Mouse (Mus musculus): Measurements from ENCODE around the gene Scarb1.

Scarb1 gene

DNA sequence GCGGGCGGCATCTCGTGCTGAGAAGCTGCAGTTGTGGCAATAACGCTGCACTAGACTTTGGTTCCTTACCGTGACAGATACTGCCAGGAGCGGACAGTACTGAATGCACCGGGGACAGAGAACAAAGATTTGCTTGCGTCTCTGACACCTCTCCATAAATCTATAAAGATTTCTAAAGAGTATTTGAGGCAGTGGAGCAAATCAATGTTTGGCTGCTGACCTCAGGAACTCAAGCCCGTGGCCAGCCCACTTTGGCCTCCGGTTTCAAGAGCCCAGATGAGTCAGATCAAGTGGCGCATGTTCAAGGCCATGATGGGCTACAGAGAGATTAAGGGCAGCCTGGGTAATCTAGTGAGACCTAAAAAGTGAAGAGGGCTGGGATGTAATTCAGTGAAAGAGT is 54.8 kb downstream of the Scarb1 start:
- DNase-seq (ENCODE audit: low read depth, low spot score), result no peak
- H3K27me3 ChIP-seq (ENCODE audit: control insufficient read depth, insufficient read depth, low read length, poor library complexity, severe bottlenecking), result no peaks in the 10 kb centered on the region
- H3K36me3 ChIP-seq (ENCODE audit: control insufficient read depth, insufficient read depth, low read length, poor library complexity, severe bottlenecking), result peaks cover 5% of the 10 kb centered on the region

GRCm38 (mm10) chr5:125283748-125284640 is 56.9 kb downstream of the Scarb1 start:
- no peak for DNase-seq (ENCODE audit: low read depth, low spot score)
- Histone ChIP-seq H3K27me3 (ENCODE audit: control insufficient read depth, insufficient read depth, low read length, poor library complexity, severe bottlenecking) (no peaks in the 10 kb centered on the region), H3K36me3 (ENCODE audit: control insufficient read depth, insufficient read depth, low read length, poor library complexity, severe bottlenecking) (peaks cover 5% of the 10 kb centered on the region)

- DNase-seq (ENCODE audit: low read depth, low spot score), result peak; percentile 17
- H3K27me3 ChIP-seq (ENCODE audit: control insufficient read depth, insufficient read depth, low read length, poor library complexity, severe bottlenecking), result no peaks in the 10 kb centered on the region
- no peaks in the 10 kb centered on the region for H3K36me3 ChIP-seq (ENCODE audit: control insufficient read depth, insufficient read depth, low read length, poor library complexity, severe bottlenecking)
These were observed 61.7 kb downstream of the Scarb1 start for GRCm38 (mm10) chr5:125279216-125279615.

- Histone ChIP-seq H3K36me3 (ENCODE audit: control insufficient read depth, insufficient read depth, low read length, poor library complexity, severe bottlenecking) (no peaks in the 10 kb centered on the region), H3K27me3 (ENCODE audit: control insufficient read depth, insufficient read depth, low read length, poor library complexity, severe bottlenecking) (no peaks in the 10 kb centered on the region)
- peak; percentile 56 for DNase-seq (ENCODE audit: low read depth, low spot score)
These were observed 62.6 kb downstream of the Scarb1 start for GRCm38 (mm10) chr5:125278314-125278713.

- no peak for DNase-seq (ENCODE audit: low read depth, low spot score)
- no peaks in the 10 kb centered on the region for H3K36me3 ChIP-seq (ENCODE audit: control insufficient read depth, insufficient read depth, low read length, poor library complexity, severe bottlenecking)
- H3K27me3 ChIP-seq (ENCODE audit: control insufficient read depth, insufficient read depth, low read length, poor library complexity, severe bottlenecking), result no peaks in the 10 kb centered on the region
These were observed 63.6 kb downstream of the Scarb1 start for GRCm38 (mm10) chr5:125277313-125277712.

DNA sequence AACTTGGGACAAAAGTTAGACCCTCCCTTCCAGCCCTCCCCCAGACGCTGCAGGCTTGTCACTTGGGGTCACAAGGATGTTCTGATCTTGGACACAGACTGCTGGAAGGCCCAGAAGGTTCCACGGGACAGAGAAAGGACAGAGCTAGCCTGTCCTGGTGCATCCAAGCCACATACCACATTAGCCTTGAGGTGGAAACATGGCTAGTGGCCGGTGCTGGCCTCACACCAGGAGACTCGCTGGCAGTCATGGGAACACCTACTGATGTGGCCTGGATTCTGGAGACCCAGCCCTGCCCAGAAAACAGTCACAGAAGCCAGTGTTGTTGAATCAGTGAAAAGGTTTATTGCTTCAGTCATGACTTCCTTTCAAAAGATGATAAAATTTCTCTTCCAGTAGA is 64.1 kb downstream of the Scarb1 start:
- no peak for DNase-seq (ENCODE audit: low read depth, low spot score)
- Histone ChIP-seq H3K36me3 (ENCODE audit: control insufficient read depth, insufficient read depth, low read length, poor library complexity, severe bottlenecking) (no peaks in the 10 kb centered on the region), H3K27me3 (ENCODE audit: control insufficient read depth, insufficient read depth, low read length, poor library complexity, severe bottlenecking) (no peaks in the 10 kb centered on the region)

DNA sequence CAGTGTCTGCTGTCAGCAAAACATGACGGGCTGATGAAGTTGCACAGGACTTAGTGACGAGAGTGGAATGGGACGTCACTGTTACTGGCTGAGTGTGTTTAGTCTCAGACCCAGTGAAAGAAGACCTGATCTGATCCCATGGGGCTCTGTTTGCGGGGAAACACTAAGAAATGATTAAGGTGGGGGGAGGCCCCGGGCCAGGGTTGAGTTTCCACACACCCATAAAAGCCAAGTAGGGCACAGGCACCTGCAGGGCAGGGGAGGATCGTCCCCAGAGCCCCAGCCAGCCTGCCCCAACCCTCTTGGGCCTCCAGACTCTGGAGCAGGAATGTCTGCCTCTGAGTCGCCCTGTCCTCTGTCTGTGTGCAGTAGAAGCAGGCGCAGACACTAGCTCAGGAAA is 65.6 kb downstream of the Scarb1 start:
- H3K36me3 ChIP-seq (ENCODE audit: control insufficient read depth, insufficient read depth, low read length, poor library complexity, severe bottlenecking), result no peaks in the 10 kb centered on the region
- peak; percentile 18 for DNase-seq (ENCODE audit: low read depth, low spot score)
- H3K27me3 ChIP-seq (ENCODE audit: control insufficient read depth, insufficient read depth, low read length, poor library complexity, severe bottlenecking), result no peaks in the 10 kb centered on the region

- no peaks in the 10 kb centered on the region for H3K36me3 ChIP-seq (ENCODE audit: control insufficient read depth, insufficient read depth, low read length, poor library complexity, severe bottlenecking)
- H3K27me3 ChIP-seq (ENCODE audit: control insufficient read depth, insufficient read depth, low read length, poor library complexity, severe bottlenecking), result no peaks in the 10 kb centered on the region
- DNase-seq (ENCODE audit: low read depth, low spot score), result no peak
These were observed 66.1 kb downstream of the Scarb1 start for GRCm38 (mm10) chr5:125274773-125275172.

GRCm38 (mm10) chr5:125274182-125274581 is 66.7 kb downstream of the Scarb1 start:
- Histone ChIP-seq H3K27me3 (ENCODE audit: control insufficient read depth, insufficient read depth, low read length, poor library complexity, severe bottlenecking) (no peaks in the 10 kb centered on the region), H3K36me3 (ENCODE audit: control insufficient read depth, insufficient read depth, low read length, poor library complexity, severe bottlenecking) (no peaks in the 10 kb centered on the region)
- no peak for DNase-seq (ENCODE audit: low read depth, low spot score)

- Histone ChIP-seq H3K27me3 (ENCODE audit: control insufficient read depth, insufficient read depth, low read length, poor library complexity, severe bottlenecking) (no peaks in the 10 kb centered on the region), H3K36me3 (ENCODE audit: control insufficient read depth, insufficient read depth, low read length, poor library complexity, severe bottlenecking) (no peaks in the 10 kb centered on the region)
- DNase-seq (ENCODE audit: low read depth, low spot score), result peak; percentile 77
These were observed 67.2 kb downstream of the Scarb1 start for GRCm38 (mm10) chr5:125273666-125274109.

DNA sequence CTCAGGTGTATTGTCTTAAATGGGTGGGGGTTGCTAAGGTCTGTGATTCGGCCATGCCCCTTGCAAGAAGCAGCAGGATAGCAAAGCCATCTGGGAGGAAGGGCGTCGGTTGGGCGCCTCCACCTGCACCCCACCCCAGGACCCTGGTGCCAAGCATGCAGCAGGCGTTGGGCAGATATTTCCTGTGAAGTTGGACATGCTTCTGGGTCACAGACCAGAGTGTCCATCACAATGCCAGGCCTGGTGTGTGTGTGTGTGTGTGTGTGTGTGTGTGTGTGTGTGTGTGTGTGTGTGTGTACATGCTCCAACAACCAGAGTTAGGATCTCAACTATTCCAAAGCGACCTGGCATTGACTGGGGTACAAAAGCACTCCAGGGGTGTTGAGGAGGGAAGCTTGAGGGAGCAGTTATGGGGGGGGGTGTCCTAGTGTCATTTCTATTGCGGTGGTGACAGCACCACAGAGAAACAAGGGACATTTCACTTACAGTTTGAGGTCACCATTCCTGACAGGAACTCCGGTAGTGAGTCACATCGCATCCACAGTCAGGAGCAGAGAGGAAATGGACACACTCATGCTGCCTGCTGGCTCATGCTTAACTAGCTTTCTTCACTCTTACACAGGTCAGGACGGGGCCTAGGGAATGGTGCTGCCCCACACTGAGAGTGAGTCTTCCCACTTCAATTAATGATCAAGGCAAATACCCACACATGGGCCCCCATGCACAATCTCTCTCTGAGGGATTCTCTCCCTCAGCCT is 68.5 kb downstream of the Scarb1 start:
- DNase-seq (ENCODE audit: low read depth, low spot score), result no peak
- no peaks in the 10 kb centered on the region for H3K27me3 ChIP-seq (ENCODE audit: control insufficient read depth, insufficient read depth, low read length, poor library complexity, severe bottlenecking)
- no peaks in the 10 kb centered on the region for H3K36me3 ChIP-seq (ENCODE audit: control insufficient read depth, insufficient read depth, low read length, poor library complexity, severe bottlenecking)

DNA sequence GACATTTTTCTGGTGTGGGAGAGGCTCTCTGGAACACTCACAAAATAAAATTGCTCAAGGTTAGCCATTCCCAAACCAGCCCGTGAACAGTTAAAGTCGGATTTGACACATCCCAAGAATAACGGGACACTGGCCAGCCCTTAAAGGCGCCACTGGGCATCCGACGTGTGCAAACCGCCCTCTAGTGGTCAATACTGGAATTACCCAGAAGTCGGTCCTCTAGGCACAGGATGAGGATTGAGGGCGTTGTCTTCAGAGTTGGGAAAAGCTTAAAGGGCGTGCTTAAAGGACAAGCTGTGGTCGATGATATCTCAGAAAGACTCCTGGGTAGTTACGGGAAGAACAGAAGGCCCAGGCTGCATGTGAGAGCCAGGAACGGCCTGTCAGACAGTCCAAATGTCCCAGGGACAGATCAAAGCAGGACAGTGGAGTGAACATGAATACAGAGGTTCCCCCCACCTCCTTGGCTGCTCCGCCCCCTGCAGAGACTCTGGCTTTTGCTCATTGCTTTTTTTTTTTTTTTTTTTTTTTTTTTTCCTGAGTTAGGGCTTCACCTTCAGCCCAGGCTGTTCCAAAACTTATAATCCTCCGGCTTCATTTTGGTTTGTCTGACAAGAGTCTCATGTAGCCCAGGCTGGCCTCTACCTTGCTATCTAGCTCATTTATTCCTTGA is 69.2 kb downstream of the Scarb1 start:
- DNase-seq (ENCODE audit: low read depth, low spot score), result peak; percentile 85
- no peaks in the 10 kb centered on the region for H3K36me3 ChIP-seq (ENCODE audit: control insufficient read depth, insufficient read depth, low read length, poor library complexity, severe bottlenecking)
- no peaks in the 10 kb centered on the region for H3K27me3 ChIP-seq (ENCODE audit: control insufficient read depth, insufficient read depth, low read length, poor library complexity, severe bottlenecking)

GRCm38 (mm10) chr5:125270587-125271130 is 70.2 kb downstream of the Scarb1 start:
- Histone ChIP-seq H3K36me3 (ENCODE audit: control insufficient read depth, insufficient read depth, low read length, poor library complexity, severe bottlenecking) (no peaks in the 10 kb centered on the region), H3K27me3 (ENCODE audit: control insufficient read depth, insufficient read depth, low read length, poor library complexity, severe bottlenecking) (no peaks in the 10 kb centered on the region)
- peak; percentile 86 for DNase-seq (ENCODE audit: low read depth, low spot score)

- H3K36me3 ChIP-seq (ENCODE audit: control insufficient read depth, insufficient read depth, low read length, poor library complexity, severe bottlenecking), result no peaks in the 10 kb centered on the region
- H3K27me3 ChIP-seq (ENCODE audit: control insufficient read depth, insufficient read depth, low read length, poor library complexity, severe bottlenecking), result no peaks in the 10 kb centered on the region
- peak; percentile 29 for DNase-seq (ENCODE audit: low read depth, low spot score)
These were observed 71.1 kb downstream of the Scarb1 start for GRCm38 (mm10) chr5:125269836-125270235.

Measured in splenic B cell, adult 2 months (primary cell).